Mouse (Mus musculus): ENCODE data around the gene Arhgap9. TPM values are rescaled to one million over a fixed set of nuclear protein-coding genes. Genes with fewer than 3 reads are reported as not detected.

Gene Arhgap9
- total and polyA plus RNA-seq, 3 experiments, result 32.4 to 44.7 (median 33.7) TPM

- in situ Hi-C loops (cut with MboI; ENCODE audit: low pct_ligation_motif_present, low pct_unique_long_range_greater_than_20kb, low sequenced_read_pairs) (no loop called here), dilution Hi-C loops (cut with MboI; ENCODE audit: extremely low pct_ligation_motif_present, extremely low pct_unique_long_range_greater_than_20kb, low sequenced_read_pairs) (no loop called here)
- no peak for DNase-seq (ENCODE audit: extremely low read depth)
- Histone ChIP-seq H3K4me2 (ENCODE audit: insufficient read depth, low read depth, poor library complexity, severe bottlenecking) (no peak overlapping the region), H3K36me3 (replicated peaks in 1 of 2; ENCODE audit: control insufficient read depth in 1 of 2, insufficient read depth in 1 of 2, low read length in 1 of 2) (peaks cover 53 to 62% of the 10 kb centered on the region in 2 experiments), H3K9ac (ENCODE audit: insufficient read depth, low read depth) (no peak overlapping the region), H3K27ac (ENCODE audit: insufficient read depth, low read depth) (no peak overlapping the region), H3K27me3 (replicated peaks) (no peaks in the 10 kb centered on the region), H3K9me3 (replicated peaks; ENCODE audit: low read length) (no peaks in the 10 kb centered on the region), H3K79me2 (replicated peaks; ENCODE audit: control insufficient read depth, extremely low read depth, insufficient read depth, poor library complexity, severe bottlenecking) (peaks cover 25% of the 10 kb centered on the region), H3K4me3 (replicated peaks in 1 of 3; ENCODE audit: low read depth in 2 of 3, low read length in 2 of 3, poor library complexity in 1 of 3) (no peak overlapping the region), H3K4me1 (ENCODE audit: control insufficient read depth in 1 of 2, insufficient read depth in 2 of 2) (peaks cover 16 to 24% of the 10 kb centered on the region in 2 experiments)
- TF ChIP-seq HCFC1 (IDR thresholded peaks at IDR 0.05; ENCODE audit: low read depth, low read length) (no peak), JUND (conservative IDR thresholded peaks at IDR 0.05; ENCODE audit: low read depth, low read length) (no peak), CHD2 (IDR thresholded peaks at IDR 0.05; ENCODE audit: low read length) (no peak), MXI1 (IDR thresholded peaks at IDR 0.05; ENCODE audit: low read depth, low read length) (no peak), UBTF (IDR thresholded peaks at IDR 0.05; ENCODE audit: low read depth, low read length) (no peak), MYC (IDR thresholded peaks at IDR 0.05; ENCODE audit: low read depth, low read length) (no peak), TCF12 (IDR thresholded peaks at IDR 0.05; ENCODE audit: low read depth, low read length) (no peak), MAFK (IDR thresholded peaks at IDR 0.05; ENCODE audit: insufficient replicate concordance, low read length) (no peak), NELFE (IDR thresholded peaks at IDR 0.05; ENCODE audit: low read depth, low read length) (no peak), EP300 (IDR thresholded peaks at IDR 0.05; ENCODE audit: low read length) (no peak), MEF2A (IDR thresholded peaks at IDR 0.05; ENCODE audit: borderline replicate concordance, low read depth, low read length) (no peak), RCOR1 (conservative IDR thresholded peaks at IDR 0.05; ENCODE audit: low read depth, low read length) (no peak), TBP (conservative IDR thresholded peaks at IDR 0.05; ENCODE audit: low read depth, low read length) (no peak), IRF4 (IDR thresholded peaks at IDR 0.05; ENCODE audit: low read depth, low read length) (no peak), ZC3H11A (IDR thresholded peaks at IDR 0.05; ENCODE audit: low read depth, low read length) (no peak), PAX5 (IDR thresholded peaks at IDR 0.05; ENCODE audit: low read length) (no peak), E2F4 (IDR thresholded peaks at IDR 0.05; ENCODE audit: insufficient replicate concordance, low read depth, low read length) (no peak), POLR2A (IDR thresholded peaks at IDR 0.05; ENCODE audit: low read depth, low read length) (no peak), MAX (IDR thresholded peaks at IDR 0.05; ENCODE audit: low read length) (no peak)
These were observed 35.0 kb upstream of the Arhgap9 start for GRCm38 (mm10) chr10:127286730-127287129.

- Histone ChIP-seq H3K4me3 (replicated peaks in 1 of 3; ENCODE audit: low read depth in 2 of 3, low read length in 2 of 3, poor library complexity in 1 of 3) (peak overlapping the region; percentile 74 to 83 (median 75)), H3K4me2 (ENCODE audit: insufficient read depth, low read depth, poor library complexity, severe bottlenecking) (peak overlapping the region; percentile 75), H3K4me1 (ENCODE audit: control insufficient read depth in 1 of 2, insufficient read depth in 2 of 2) (peaks cover 16 to 27% of the 10 kb centered on the region in 2 experiments), H3K27me3 (replicated peaks) (no peaks in the 10 kb centered on the region), H3K27ac (ENCODE audit: insufficient read depth, low read depth) (peak overlapping the region; percentile 77; the same call in 1 of the 2 replicates), H3K9ac (ENCODE audit: insufficient read depth, low read depth) (peak overlapping the region; percentile 63), H3K9me3 (replicated peaks; ENCODE audit: low read length) (no peaks in the 10 kb centered on the region), H3K36me3 (replicated peaks in 1 of 2; ENCODE audit: control insufficient read depth in 1 of 2, insufficient read depth in 1 of 2, low read length in 1 of 2) (peaks cover 53 to 62% of the 10 kb centered on the region in 2 experiments), H3K79me2 (replicated peaks; ENCODE audit: control insufficient read depth, extremely low read depth, insufficient read depth, poor library complexity, severe bottlenecking) (peaks cover 32% of the 10 kb centered on the region)
- in situ Hi-C loops (cut with MboI; ENCODE audit: low pct_ligation_motif_present, low pct_unique_long_range_greater_than_20kb, low sequenced_read_pairs) (no loop called here), dilution Hi-C loops (cut with MboI; ENCODE audit: extremely low pct_ligation_motif_present, extremely low pct_unique_long_range_greater_than_20kb, low sequenced_read_pairs) (no loop called here)
- TF ChIP-seq IRF4 (IDR thresholded peaks at IDR 0.05; ENCODE audit: low read depth, low read length) (no peak), ZKSCAN1 (IDR thresholded peaks at IDR 0.05; ENCODE audit: borderline replicate concordance, low read depth, low read length) (no peak), TBP (conservative IDR thresholded peaks at IDR 0.05; ENCODE audit: low read depth, low read length) (no peak), JUND (conservative IDR thresholded peaks at IDR 0.05; ENCODE audit: low read depth, low read length) (no peak), USF1 (IDR thresholded peaks at IDR 0.05; ENCODE audit: low read depth, low read length) (no peak), RAD21 (IDR thresholded peaks at IDR 0.05; ENCODE audit: low read depth, low read length) (no peak), CTCF (conservative IDR thresholded peaks at IDR 0.05 in 1 of 2, IDR thresholded peaks at IDR 0.05 in 1 of 2; ENCODE audit: low read depth in 2 of 2, low read length in 2 of 2) (no peak), CHD1 (IDR thresholded peaks at IDR 0.05; ENCODE audit: low read depth, low read length) (no peak), JUN (IDR thresholded peaks at IDR 0.05; ENCODE audit: insufficient read depth, low read depth, low read length) (no peak), BHLHE40 (IDR thresholded peaks at IDR 0.05; ENCODE audit: low read depth, low read length) (no peak), PAX5 (IDR thresholded peaks at IDR 0.05; ENCODE audit: low read length) (no peak)
- no peak for DNase-seq (ENCODE audit: extremely low read depth)
These were observed 34.4 kb upstream of the Arhgap9 start for GRCm38 (mm10) chr10:127287271-127287935.

Data from CH12.LX (cell line).